In the genomic region with DNA sequence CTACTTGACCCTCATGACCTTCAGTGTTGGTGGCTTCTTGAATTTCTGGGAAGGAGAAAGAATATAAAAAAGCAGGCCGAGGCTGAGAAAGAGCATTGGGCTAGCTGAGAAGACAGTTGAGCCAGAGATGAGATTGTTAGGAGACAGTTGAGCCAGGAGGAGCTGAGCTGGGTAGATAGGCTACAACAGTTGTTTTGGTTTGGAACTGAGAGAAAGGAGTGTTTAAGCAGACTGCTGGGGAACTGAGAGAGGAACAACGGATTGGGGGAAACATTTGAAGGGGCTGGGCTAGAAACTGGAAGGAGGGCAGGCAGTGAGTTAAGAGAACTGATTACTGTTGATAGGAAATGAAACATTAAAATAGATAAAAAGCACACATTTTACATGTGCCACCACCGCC, we compare ENCODE assay signal across 22 mouse cellular contexts. TPM values are rescaled to one million over a fixed set of nuclear protein-coding genes. Genes with fewer than 3 reads are reported as not detected.
"Had no signal": no experiment of that assay in that cellular context is flagged by ENCODE, and none has a peak within 500 bp of the region (broad histone marks: within the 10 kb centered on the region; RNA-seq: fewer than 3 reads in every experiment).

No protein-coding gene starts in this region.

- H3K27ac ChIP-seq: intestine, embryonic 15.5 days; left cerebral cortex, adult 2 months; liver, embryonic 12.5 days; midbrain, embryonic 13.5 days; neural tube, embryonic 13.5 days; stomach, embryonic 15.5 days had no signal

- DNase-seq: kidney, adult 11 months; kidney, adult 8-10 months; kidney, postnatal 25 days; layer of hippocampus, postnatal 36 days; lung, embryonic 14.5 days; lung, postnatal 36 days; retina, postnatal 1 day; right cerebral cortex, postnatal 25 days; spleen, adult 18-20 months; thymus, postnatal 25 days had no signal

- H3K4me3 ChIP-seq: intestine, embryonic 15.5 days; left cerebral cortex, adult 2 months; liver, embryonic 12.5 days; midbrain, embryonic 13.5 days; myocyte; neural tube, embryonic 13.5 days; stomach, embryonic 15.5 days had no signal

- ATAC-seq: intestine, embryonic 15.5 days; liver, embryonic 12.5 days; lung, postnatal 0 days; midbrain, embryonic 13.5 days; midbrain, embryonic 16.5 days had no signal

- H3K36me3 ChIP-seq: intestine, embryonic 15.5 days; liver, embryonic 12.5 days; midbrain, embryonic 13.5 days; neural tube, embryonic 13.5 days; stomach, embryonic 15.5 days had no signal

- H3K4me2 ChIP-seq: intestine, embryonic 15.5 days; liver, embryonic 12.5 days; lung, embryonic 14.5 days; midbrain, embryonic 13.5 days; neural tube, embryonic 13.5 days; stomach, embryonic 15.5 days had no signal

- H3K9ac ChIP-seq: intestine, embryonic 15.5 days; liver, embryonic 12.5 days; lung, embryonic 14.5 days; midbrain, embryonic 13.5 days; neural tube, embryonic 13.5 days; stomach, embryonic 15.5 days had no signal

- H3K9me3 ChIP-seq: intestine, embryonic 15.5 days; liver, embryonic 12.5 days; neural tube, embryonic 13.5 days; stomach, embryonic 15.5 days had no signal

RNA-seq across cellular contexts. Expression of gene Rbm44, which starts 31.1 kb away (rescaled TPM):
- total RNA-seq: layer of hippocampus, postnatal 10 days; layer of hippocampus, postnatal 36 days; left cerebral cortex, adult 2 months; left cerebral cortex, postnatal 36 days had no signal
- polyA plus RNA-seq: large intestine, adult 2 months; myocyte had no signal
